Comparison of ENCODE assay signal across 16 mouse cellular contexts in the genomic region with DNA sequence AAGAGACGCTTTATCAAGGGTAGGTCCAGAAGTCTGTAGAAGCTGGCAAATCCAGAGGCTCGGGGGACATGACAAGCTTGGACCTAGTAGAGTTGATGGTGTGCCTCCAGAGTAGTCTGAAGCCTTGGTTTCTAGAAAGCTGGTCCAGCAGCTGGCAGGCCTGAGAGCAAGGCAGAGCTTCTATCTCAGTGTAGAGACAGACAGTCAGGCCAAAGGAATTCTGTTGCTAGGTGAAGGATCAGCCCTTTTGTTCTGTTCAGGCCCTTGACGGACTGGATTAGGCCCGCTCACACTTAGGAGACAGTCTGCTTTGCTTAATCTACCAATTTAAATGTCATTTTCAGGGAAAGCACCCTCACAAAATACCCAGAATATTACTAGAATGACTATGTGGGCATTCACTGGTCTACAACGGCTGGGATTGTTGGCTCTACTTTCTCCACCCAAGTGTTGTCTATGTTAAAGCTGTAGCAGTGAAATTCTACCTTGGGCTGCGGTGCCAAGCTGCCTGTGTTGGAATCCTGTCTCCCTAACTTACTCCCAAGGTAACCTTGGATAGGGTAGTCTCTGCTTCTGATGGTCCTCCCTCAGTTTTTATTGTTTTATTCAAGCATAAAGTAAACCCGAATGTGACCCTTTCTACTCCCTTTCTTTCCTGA. TPM values are rescaled to one million over a fixed set of nuclear protein-coding genes. Genes with fewer than 3 reads are reported as not detected.
DNase-seq lines count a peak whose midpoint lies in the region; ATAC-seq and TF ChIP-seq lines count a peak whose summit lies in the region.
"Had no signal": no experiment of that assay in that cellular context is flagged by ENCODE, and none has a peak within 500 bp of the region (broad histone marks: within the 10 kb centered on the region; RNA-seq: fewer than 3 reads in every experiment).

No protein-coding gene starts in this region.

- H3K9ac ChIP-seq in forebrain, embryonic 11.5 days (ENCODE audit: low read length): no peak overlapping the region
- H3K9ac ChIP-seq in forebrain, embryonic 15.5 days (replicated peaks): no peak overlapping the region
- H3K9ac ChIP-seq in intestine, embryonic 14.5 days (ENCODE audit: low read length): no peak overlapping the region
- no peak overlapping the region for H3K9ac ChIP-seq in intestine, postnatal 0 days (ENCODE audit: low read depth, low read length)
- no peak overlapping the region for H3K9ac ChIP-seq in midbrain, embryonic 14.5 days (replicated peaks; ENCODE audit: low read length)
- H3K9ac ChIP-seq: embryonic facial prominence, embryonic 13.5 days had no signal

- no peak for DNase-seq in forebrain, embryonic 11.5 days (ENCODE audit: low spot score)
- no peak for DNase-seq in intestine, embryonic 14.5 days (ENCODE audit: low spot score)
- DNase-seq in embryo, embryonic 9.5 days (ENCODE audit: extremely low spot score): peak; percentile 46
- peak; percentile 54 for DNase-seq in midbrain, embryonic 14.5 days
- no peak for DNase-seq in urinary bladder, postnatal 25 days (ENCODE audit: low spot score)
- DNase-seq in retina, postnatal 1 day: no peak
- DNase-seq: cerebellum, adult 9-11 months; gastrocnemius, postnatal 36 days; kidney, adult 18-20 months; thymus, adult 2 months had no signal

- H3K36me3 ChIP-seq in forebrain, embryonic 11.5 days (ENCODE audit: control insufficient read depth, insufficient read depth, low read length): no peaks in the 10 kb centered on the region
- H3K36me3 ChIP-seq in forebrain, embryonic 15.5 days: no peaks in the 10 kb centered on the region
- no peaks in the 10 kb centered on the region for H3K36me3 ChIP-seq in intestine, embryonic 14.5 days (ENCODE audit: control insufficient read depth, insufficient read depth, low read length)
- no peaks in the 10 kb centered on the region for H3K36me3 ChIP-seq in intestine, postnatal 0 days (ENCODE audit: control insufficient read depth, insufficient read depth)
- no peaks in the 10 kb centered on the region for H3K36me3 ChIP-seq in midbrain, embryonic 14.5 days (ENCODE audit: control insufficient read depth, insufficient read depth, low read length)
- H3K36me3 ChIP-seq: embryonic facial prominence, embryonic 13.5 days had no signal

- no peaks in the 10 kb centered on the region for H3K27me3 ChIP-seq in forebrain, embryonic 11.5 days (ENCODE audit: control insufficient read depth, insufficient read depth, low read length)
- no peaks in the 10 kb centered on the region for H3K27me3 ChIP-seq in forebrain, embryonic 15.5 days
- no peaks in the 10 kb centered on the region for H3K27me3 ChIP-seq in intestine, embryonic 14.5 days (replicated peaks; ENCODE audit: control insufficient read depth, insufficient read depth, low read length)
- no peaks in the 10 kb centered on the region for H3K27me3 ChIP-seq in intestine, postnatal 0 days (replicated peaks; ENCODE audit: control insufficient read depth, insufficient read depth, low read length)
- no peaks in the 10 kb centered on the region for H3K27me3 ChIP-seq in midbrain, embryonic 14.5 days (ENCODE audit: control insufficient read depth, insufficient read depth, low read length)
- H3K27me3 ChIP-seq: embryonic facial prominence, embryonic 13.5 days had no signal

- no peaks in the 10 kb centered on the region for H3K9me3 ChIP-seq in forebrain, embryonic 11.5 days (ENCODE audit: control insufficient read depth, low read length)
- H3K9me3 ChIP-seq in forebrain, embryonic 15.5 days: no peaks in the 10 kb centered on the region
- no peaks in the 10 kb centered on the region for H3K9me3 ChIP-seq in intestine, embryonic 14.5 days (ENCODE audit: control insufficient read depth, low read length)
- no peaks in the 10 kb centered on the region for H3K9me3 ChIP-seq in intestine, postnatal 0 days (ENCODE audit: control insufficient read depth)
- H3K9me3 ChIP-seq in midbrain, embryonic 14.5 days (ENCODE audit: control insufficient read depth, low read length): no peaks in the 10 kb centered on the region
- H3K9me3 ChIP-seq: embryonic facial prominence, embryonic 13.5 days had no signal

- no peak overlapping the region for H3K4me3 ChIP-seq in forebrain, embryonic 11.5 days (ENCODE audit: low read depth, low read length)
- H3K4me3 ChIP-seq in forebrain, embryonic 15.5 days: no peak overlapping the region
- no peak overlapping the region for H3K4me3 ChIP-seq in intestine, embryonic 14.5 days (ENCODE audit: low read depth, low read length)
- H3K4me3 ChIP-seq in intestine, postnatal 0 days (ENCODE audit: low read depth, low read length): no peak overlapping the region
- H3K4me3 ChIP-seq in midbrain, embryonic 14.5 days (replicated peaks; ENCODE audit: low read depth, low read length): no peak overlapping the region
- H3K4me3 ChIP-seq: embryonic facial prominence, embryonic 13.5 days had no signal

- no peak overlapping the region for H3K4me2 ChIP-seq in forebrain, embryonic 11.5 days (ENCODE audit: low read depth, low read length, severe bottlenecking)
- H3K4me2 ChIP-seq in forebrain, embryonic 15.5 days (replicated peaks): no peak overlapping the region
- H3K4me2 ChIP-seq in intestine, embryonic 14.5 days (ENCODE audit: low read length): no peak overlapping the region
- H3K4me2 ChIP-seq in intestine, postnatal 0 days (replicated peaks; ENCODE audit: low read depth): no peak overlapping the region
- H3K4me2 ChIP-seq in midbrain, embryonic 14.5 days (ENCODE audit: low read length): no peak overlapping the region
- H3K4me2 ChIP-seq: embryonic facial prominence, embryonic 13.5 days; liver, embryonic 11.5 days had no signal

- WGBS in forebrain, embryonic 11.5 days: 54% methylated on average over 7 of the region's 7 CpGs
- WGBS in forebrain, embryonic 15.5 days: 51% methylated on average over 7 of the region's 7 CpGs
- 66% methylated on average over 7 of the region's 7 CpGs for WGBS in intestine, embryonic 14.5 days
- WGBS in intestine, postnatal 0 days: 72% methylated on average over 7 of the region's 7 CpGs
- 28% methylated on average over 7 of the region's 7 CpGs for WGBS in midbrain, embryonic 14.5 days

- no peak overlapping the region for H3K27ac ChIP-seq in forebrain, embryonic 11.5 days (ENCODE audit: low read depth, low read length)
- no peak overlapping the region for H3K27ac ChIP-seq in forebrain, embryonic 15.5 days (replicated peaks)
- H3K27ac ChIP-seq in intestine, embryonic 14.5 days (ENCODE audit: low read depth): no peak overlapping the region
- no peak overlapping the region for H3K27ac ChIP-seq in intestine, postnatal 0 days (ENCODE audit: low read depth, low read length)
- no peak overlapping the region for H3K27ac ChIP-seq in midbrain, embryonic 14.5 days (replicated peaks; ENCODE audit: low read depth, low read length)
- H3K27ac ChIP-seq: embryonic facial prominence, embryonic 13.5 days had no signal

- peak; percentile 58; the same call in 1 of the 2 replicates for ATAC-seq in forebrain, embryonic 11.5 days (replicated peaks; ENCODE audit: low FRiP score)
- no peak for ATAC-seq in forebrain, embryonic 15.5 days (replicated peaks)
- peak; percentile 47; the same call in 1 of the 2 replicates for ATAC-seq in intestine, embryonic 14.5 days (replicated peaks; ENCODE audit: low FRiP score, low TSS enrichment, low read depth)
- ATAC-seq in intestine, postnatal 0 days: no peak
- ATAC-seq in midbrain, embryonic 14.5 days (ENCODE audit: low FRiP score, low TSS enrichment): peak; percentile 59; the same call in 1 of the 2 replicates
- ATAC-seq: forebrain, embryonic 16.5 days; lung, postnatal 0 days had no signal

- TF ChIP-seq CTCF in intestine, postnatal 0 days (IDR thresholded peaks at IDR 0.05; ENCODE audit: low read depth): no peak

- H3K4me1 ChIP-seq in forebrain, embryonic 11.5 days (replicated peaks; ENCODE audit: control insufficient read depth, insufficient read depth, low read length): peaks cover 2% of the 10 kb centered on the region; the same call in 1 of the 2 replicates
- H3K4me1 ChIP-seq in forebrain, embryonic 15.5 days: no peaks in the 10 kb centered on the region
- peaks cover 16% of the 10 kb centered on the region; the same call in 1 of the 2 replicates for H3K4me1 ChIP-seq in intestine, embryonic 14.5 days (replicated peaks; ENCODE audit: control insufficient read depth, insufficient read depth, low read length)
- H3K4me1 ChIP-seq in intestine, postnatal 0 days (replicated peaks; ENCODE audit: control insufficient read depth, insufficient read depth, low read length): 0 out of 2 replicates have a peak, but pooled peaks cover 3% of the 10 kb centered on the region
- 0 out of 2 replicates have a peak, but pooled peaks cover 5% of the 10 kb centered on the region for H3K4me1 ChIP-seq in midbrain, embryonic 14.5 days (ENCODE audit: control insufficient read depth, insufficient read depth, low read length)

RNA-seq across cellular contexts. Expression of gene Pdlim5, which starts 38.8 kb away (rescaled TPM):
- polyA plus RNA-seq in forebrain, embryonic 11.5 days (2014; fragmentation: Nextera tagmentation; extraction: Ambion mirVana): 16.0 and 18.0 TPM in 2 replicates
- 9.8 and 10.8 TPM in 2 replicates for polyA plus RNA-seq in forebrain, embryonic 15.5 days (2015; fragmentation: Nextera tagmentation; extraction: Ambion mirVana)
- 30.5 and 33.2 TPM in 2 replicates for polyA plus RNA-seq in intestine, embryonic 14.5 days (2014; fragmentation: Nextera tagmentation; extraction: Ambion mirVana)
- 24.5 and 27.5 TPM in 2 replicates for polyA plus RNA-seq in intestine, postnatal 0 days (2015; fragmentation: Nextera tagmentation; extraction: Ambion mirVana)
- polyA plus RNA-seq in midbrain, embryonic 14.5 days (2014; fragmentation: Nextera tagmentation; extraction: Ambion mirVana): 11.8 and 14.3 TPM in 2 replicates

RNA-seq across cellular contexts. Expression of gene Gbp5, which starts 59.5 kb away (rescaled TPM):
- not detected in 2 replicates for polyA plus RNA-seq in forebrain, embryonic 11.5 days (2014; fragmentation: Nextera tagmentation; extraction: Ambion mirVana)
- 0.06 and 0.08 TPM in 2 replicates for polyA plus RNA-seq in forebrain, embryonic 15.5 days (2015; fragmentation: Nextera tagmentation; extraction: Ambion mirVana)
- polyA plus RNA-seq in intestine, embryonic 14.5 days (2014; fragmentation: Nextera tagmentation; extraction: Ambion mirVana): 0.09 and 0.27 TPM in 2 replicates
- polyA plus RNA-seq in intestine, postnatal 0 days (2015; fragmentation: Nextera tagmentation; extraction: Ambion mirVana): 0.17 and 0.24 TPM in 2 replicates
- polyA plus RNA-seq in midbrain, embryonic 14.5 days (2014; fragmentation: Nextera tagmentation; extraction: Ambion mirVana): 0.26 TPM in 1 of 2 replicates, not detected in the other
- polyA plus RNA-seq: forebrain, embryonic 16.5 days; liver, embryonic 11.5 days had no signal

Comparison
In these comparisons a context has a peak if more than half of its experiments do, and no peak if none do; other contexts are left out.
1. ATAC-seq: peak in forebrain, embryonic 11.5 days (single experiment), intestine, embryonic 14.5 days (single experiment) and midbrain, embryonic 14.5 days (single experiment); none in forebrain, embryonic 15.5 days (single experiment) and intestine, postnatal 0 days (single experiment).
2. DNase-seq: peak in embryo, embryonic 9.5 days (single experiment) and midbrain, embryonic 14.5 days (single experiment); none in forebrain, embryonic 11.5 days (single experiment), intestine, embryonic 14.5 days (single experiment), urinary bladder, postnatal 25 days (single experiment) and retina, postnatal 1 day (single experiment).